Mouse (Mus musculus): Measurements from ENCODE around the gene Pla2g1b. TPM values are rescaled to one million over a fixed set of nuclear protein-coding genes. Genes with fewer than 3 reads are reported as not detected.

Pla2g1b gene
- polyA plus RNA-seq, 1 experiment from 2014 or later, result not detected

- no peak overlapping the region for H3K4me2 ChIP-seq (ENCODE audit: low read length)
- no peak overlapping the region for H3K27ac ChIP-seq (replicated peaks in 1 of 2; ENCODE audit: control insufficient read depth in 1 of 2, insufficient read depth in 1 of 2, low read depth in 2 of 2, low read length in 2 of 2)
- WGBS, result 83% methylated on average over 8 of the region's 8 CpGs
- no peaks in the 10 kb centered on the region for H3K27me3 ChIP-seq (ENCODE audit: control insufficient read depth, insufficient read depth, low read length)
- H3K9ac ChIP-seq (ENCODE audit: low read length), result no peak overlapping the region
- peaks cover 16 to 25% of the 10 kb centered on the region in 2 experiments for H3K4me1 ChIP-seq (ENCODE audit: control insufficient read depth in 2 of 2, insufficient read depth in 2 of 2, low read length in 2 of 2)
- no peak for ATAC-seq (ENCODE audit: insufficient number of reproducible peaks, insufficient read depth, low FRiP score, low read depth)
- no peaks in the 10 kb centered on the region for H3K9me3 ChIP-seq (ENCODE audit: control insufficient read depth, low read length)
- peaks cover 5% of the 10 kb centered on the region for H3K36me3 ChIP-seq (ENCODE audit: control insufficient read depth, insufficient read depth, low read length)
- no peak overlapping the region for H3K4me3 ChIP-seq (ENCODE audit: control insufficient read depth in 1 of 2, insufficient read depth in 1 of 2, low read depth in 1 of 2, low read length in 2 of 2)
These were observed 21.3 kb downstream of the Pla2g1b start for GRCm38 (mm10) chr5:115487353-115487752.

- peak overlapping the region in 1 of 2 experiments; percentile 39; a peak in 1 of 4 replicates for H3K4me3 ChIP-seq (ENCODE audit: control insufficient read depth in 1 of 2, insufficient read depth in 1 of 2, low read depth in 1 of 2, low read length in 2 of 2)
- peak overlapping the region; percentile 83; the same call in 1 of the 2 replicates for H3K9ac ChIP-seq (ENCODE audit: low read length)
- H3K27ac ChIP-seq (replicated peaks in 1 of 2; ENCODE audit: control insufficient read depth in 1 of 2, insufficient read depth in 1 of 2, low read depth in 2 of 2, low read length in 2 of 2), result peak overlapping the region in 1 of 2 experiments; percentile 100; a peak in 1 of 4 replicates
- H3K27me3 ChIP-seq (ENCODE audit: control insufficient read depth, insufficient read depth, low read length), result no peaks in the 10 kb centered on the region
- no peak for ATAC-seq (ENCODE audit: insufficient number of reproducible peaks, insufficient read depth, low FRiP score, low read depth)
- H3K36me3 ChIP-seq (ENCODE audit: control insufficient read depth, insufficient read depth, low read length), result no peaks in the 10 kb centered on the region
- no peaks in the 10 kb centered on the region for H3K9me3 ChIP-seq (ENCODE audit: control insufficient read depth, low read length)
- peaks cover 16 to 25% of the 10 kb centered on the region in 2 experiments for H3K4me1 ChIP-seq (ENCODE audit: control insufficient read depth in 2 of 2, insufficient read depth in 2 of 2, low read length in 2 of 2)
- 75% methylated on average over 9 of the region's 9 CpGs for WGBS
- peak overlapping the region; percentile 64 for H3K4me2 ChIP-seq (ENCODE audit: low read length)
These were observed 22.0 kb downstream of the Pla2g1b start for GRCm38 (mm10) chr5:115487942-115488580.

- no peaks in the 10 kb centered on the region for H3K9me3 ChIP-seq (ENCODE audit: control insufficient read depth, low read length)
- 0% methylated on average over 39 of the region's 39 CpGs for WGBS
- peaks cover 21 to 30% of the 10 kb centered on the region in 2 experiments for H3K4me1 ChIP-seq (ENCODE audit: control insufficient read depth in 2 of 2, insufficient read depth in 2 of 2, low read length in 2 of 2)
- H3K27me3 ChIP-seq (ENCODE audit: control insufficient read depth, insufficient read depth, low read length), result no peaks in the 10 kb centered on the region
- ATAC-seq (ENCODE audit: insufficient number of reproducible peaks, insufficient read depth, low FRiP score, low read depth), result peak; percentile 41; the same call in 1 of the 2 replicates
- peak overlapping the region; percentile 100 for H3K27ac ChIP-seq (replicated peaks in 1 of 2; ENCODE audit: control insufficient read depth in 1 of 2, insufficient read depth in 1 of 2, low read depth in 2 of 2, low read length in 2 of 2)
- H3K4me3 ChIP-seq (ENCODE audit: control insufficient read depth in 1 of 2, insufficient read depth in 1 of 2, low read depth in 1 of 2, low read length in 2 of 2), result peak overlapping the region; percentile 39 to 53
- peak overlapping the region; percentile 64 for H3K4me2 ChIP-seq (ENCODE audit: low read length)
- no peaks in the 10 kb centered on the region for H3K36me3 ChIP-seq (ENCODE audit: control insufficient read depth, insufficient read depth, low read length)
- H3K9ac ChIP-seq (ENCODE audit: low read length), result peak overlapping the region; percentile 83
These were observed 23.0 kb downstream of the Pla2g1b start for GRCm38 (mm10) chr5:115488841-115489698.

- H3K4me2 ChIP-seq (ENCODE audit: low read length), result peak overlapping the region; percentile 64
- H3K27ac ChIP-seq (replicated peaks in 1 of 2; ENCODE audit: control insufficient read depth in 1 of 2, insufficient read depth in 1 of 2, low read depth in 2 of 2, low read length in 2 of 2), result peak overlapping the region; percentile 100
- ATAC-seq (ENCODE audit: insufficient number of reproducible peaks, insufficient read depth, low FRiP score, low read depth), result peak; percentile 75
- WGBS, result under 1% methylated on average over 50 of the region's 50 CpGs
- no peaks in the 10 kb centered on the region for H3K9me3 ChIP-seq (ENCODE audit: control insufficient read depth, low read length)
- peaks cover 21 to 26% of the 10 kb centered on the region in 2 experiments for H3K4me1 ChIP-seq (ENCODE audit: control insufficient read depth in 2 of 2, insufficient read depth in 2 of 2, low read length in 2 of 2)
- H3K4me3 ChIP-seq (ENCODE audit: control insufficient read depth in 1 of 2, insufficient read depth in 1 of 2, low read depth in 1 of 2, low read length in 2 of 2), result peak overlapping the region; percentile 39 to 53
- no peaks in the 10 kb centered on the region for H3K36me3 ChIP-seq (ENCODE audit: control insufficient read depth, insufficient read depth, low read length)
- peak overlapping the region; percentile 83 for H3K9ac ChIP-seq (ENCODE audit: low read length)
- no peaks in the 10 kb centered on the region for H3K27me3 ChIP-seq (ENCODE audit: control insufficient read depth, insufficient read depth, low read length)
These were observed 23.9 kb downstream of the Pla2g1b start for GRCm38 (mm10) chr5:115489699-115490637.

- no peaks in the 10 kb centered on the region for H3K9me3 ChIP-seq (ENCODE audit: control insufficient read depth, low read length)
- no peak overlapping the region for H3K4me3 ChIP-seq (ENCODE audit: control insufficient read depth in 1 of 2, insufficient read depth in 1 of 2, low read depth in 1 of 2, low read length in 2 of 2)
- H3K27me3 ChIP-seq (ENCODE audit: control insufficient read depth, insufficient read depth, low read length), result no peaks in the 10 kb centered on the region
- no peaks in the 10 kb centered on the region for H3K36me3 ChIP-seq (ENCODE audit: control insufficient read depth, insufficient read depth, low read length)
- peak overlapping the region; percentile 64 for H3K4me2 ChIP-seq (ENCODE audit: low read length)
- ATAC-seq (ENCODE audit: insufficient number of reproducible peaks, insufficient read depth, low FRiP score, low read depth), result no peak
- 9% methylated on average over 8 of the region's 8 CpGs for WGBS
- H3K27ac ChIP-seq (replicated peaks in 1 of 2; ENCODE audit: control insufficient read depth in 1 of 2, insufficient read depth in 1 of 2, low read depth in 2 of 2, low read length in 2 of 2), result peak overlapping the region in 1 of 2 experiments; percentile 63; a peak in 2 of 4 replicates
- no peak overlapping the region for H3K9ac ChIP-seq (ENCODE audit: low read length)
- H3K4me1 ChIP-seq (ENCODE audit: control insufficient read depth in 2 of 2, insufficient read depth in 2 of 2, low read length in 2 of 2), result peaks cover 20 to 25% of the 10 kb centered on the region in 2 experiments
These were observed 24.6 kb downstream of the Pla2g1b start for GRCm38 (mm10) chr5:115490638-115491000.

GRCm38 (mm10) chr5:115491076-115491475 lies 25.0 kb downstream of the Pla2g1b start:
- H3K36me3 ChIP-seq (ENCODE audit: control insufficient read depth, insufficient read depth, low read length), result no peaks in the 10 kb centered on the region
- no peak for ATAC-seq (ENCODE audit: insufficient number of reproducible peaks, insufficient read depth, low FRiP score, low read depth)
- no peak overlapping the region for H3K4me3 ChIP-seq (ENCODE audit: control insufficient read depth in 1 of 2, insufficient read depth in 1 of 2, low read depth in 1 of 2, low read length in 2 of 2)
- WGBS, result 31% methylated on average over 5 of the region's 5 CpGs
- peaks cover 20 to 25% of the 10 kb centered on the region in 2 experiments for H3K4me1 ChIP-seq (ENCODE audit: control insufficient read depth in 2 of 2, insufficient read depth in 2 of 2, low read length in 2 of 2)
- H3K4me2 ChIP-seq (ENCODE audit: low read length), result no peak overlapping the region; the same call in none of the 2 replicates
- no peak overlapping the region for H3K9ac ChIP-seq (ENCODE audit: low read length)
- no peaks in the 10 kb centered on the region for H3K27me3 ChIP-seq (ENCODE audit: control insufficient read depth, insufficient read depth, low read length)
- H3K27ac ChIP-seq (replicated peaks in 1 of 2; ENCODE audit: control insufficient read depth in 1 of 2, insufficient read depth in 1 of 2, low read depth in 2 of 2, low read length in 2 of 2), result no peak overlapping the region
- H3K9me3 ChIP-seq (ENCODE audit: control insufficient read depth, low read length), result no peaks in the 10 kb centered on the region

Measured in heart, embryonic 14.5 days (tissue).